Mouse (Mus musculus) gastrocnemius, postnatal 4 days (tissue): Measurements from ENCODE around the gene Astn1. TPM values are rescaled to one million over a fixed set of nuclear protein-coding genes. Genes with fewer than 3 reads are reported as not detected.

Experiments used
- DNase-seq, 2 experiments: peaks; one replicate each; pipeline ENCODE4 v3.0.0; 2021 to 2022; ENCODE audit warnings: low spot score in 2 of 2, mixed read lengths in 2 of 2
- long read RNA-seq, 2 experiments: library from polyadenylated mRNA; stranded (forward); transcript quantifications; one replicate each; pipeline ENCODE4 v2.0.0; 2021
- total RNA-seq, 2 experiments: library from RNA; stranded (reverse); gene quantifications; 2 replicates each; pipeline ENCODE4 v1.2.3; 2021

Gene Astn1
- under 1 TPM; 0.41 to 0.52 TPM for total RNA-seq
- long read RNA-seq, experiment 1 = 0 reads
- long read RNA-seq, experiment 2 = 0 reads

DNA sequence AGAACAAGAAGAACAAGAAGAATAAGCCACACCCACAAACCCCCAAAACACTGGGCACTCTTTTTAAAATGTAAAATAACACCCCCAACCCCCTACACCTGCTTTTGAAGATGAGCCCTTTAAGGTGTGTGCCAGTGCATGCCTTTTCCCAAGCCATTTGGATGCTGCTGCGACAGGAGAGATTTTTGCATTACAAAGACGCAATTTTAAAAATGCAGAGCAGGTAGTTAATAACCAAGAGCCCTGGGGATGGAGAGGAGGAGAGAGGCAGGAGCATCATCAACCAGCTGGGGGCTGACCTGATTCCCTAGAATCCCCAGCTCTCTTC is at the start of gene Astn1:
Gene Astn1, plus strand, starts transcription at position 310 of the 328 bp plus-strand sequence.
- DNase-seq = no peak

DNA sequence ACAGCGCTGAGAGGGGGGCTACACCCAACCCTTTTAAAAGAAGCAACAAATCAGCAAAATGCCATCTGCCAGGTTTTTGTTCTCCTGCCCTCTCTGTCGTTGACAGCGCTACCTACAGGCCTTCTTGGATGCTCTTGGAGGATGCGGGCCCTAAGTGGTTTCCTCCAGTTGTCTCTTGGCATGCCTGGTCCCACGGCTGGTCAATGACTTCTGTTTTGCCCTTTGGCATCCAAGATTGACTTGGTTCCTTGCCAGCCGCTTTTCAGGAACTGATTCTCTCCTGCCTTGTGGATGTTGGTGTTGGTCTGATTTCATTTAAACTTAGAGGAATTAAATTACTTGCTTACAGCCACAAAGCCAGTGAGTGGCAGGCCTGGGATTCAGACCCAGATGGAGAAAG is 38.7 kb upstream of the Astn1 start:
- DNase-seq = no peak

DNA sequence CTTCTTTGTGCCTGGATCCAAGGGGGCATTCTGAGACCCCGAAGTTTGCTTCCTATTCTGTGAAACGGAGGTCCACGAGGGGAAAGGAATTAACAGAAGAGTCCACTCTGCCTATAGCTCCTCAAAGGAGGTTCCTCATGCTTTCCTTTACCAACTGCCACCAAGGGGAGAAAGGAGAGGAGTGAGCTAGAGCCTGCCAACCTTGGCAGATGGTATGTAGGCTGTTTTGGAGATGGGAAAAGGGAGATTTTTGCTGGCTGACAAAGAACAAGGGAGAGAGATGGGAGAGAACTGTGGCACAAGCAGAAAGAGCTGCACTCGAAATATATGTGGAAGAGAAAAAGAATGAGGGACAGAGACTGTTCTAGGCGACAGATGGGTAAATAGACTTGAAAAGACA is 33.9 kb upstream of the Astn1 start:
- no peak for DNase-seq

DNA sequence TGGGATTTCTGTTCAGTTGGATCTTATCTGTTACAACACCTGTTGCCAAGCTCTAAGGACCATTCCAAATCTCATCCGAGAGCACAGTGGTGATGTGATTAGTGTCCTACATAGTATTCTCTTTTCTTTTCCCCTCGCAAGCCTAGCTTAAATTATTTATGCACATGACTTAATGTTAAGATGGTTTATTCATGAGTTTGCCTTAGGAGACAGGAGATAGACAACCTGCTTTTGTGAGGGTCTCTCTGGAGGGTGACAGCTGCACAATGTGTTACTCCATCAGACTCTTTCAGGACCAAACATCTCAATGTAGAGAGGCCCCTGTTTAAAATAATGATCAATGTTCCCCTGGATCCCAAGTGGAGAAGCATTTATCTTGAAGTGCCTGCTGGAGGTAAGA is 33.2 kb upstream of the Astn1 start:
- no peak for DNase-seq

DNA sequence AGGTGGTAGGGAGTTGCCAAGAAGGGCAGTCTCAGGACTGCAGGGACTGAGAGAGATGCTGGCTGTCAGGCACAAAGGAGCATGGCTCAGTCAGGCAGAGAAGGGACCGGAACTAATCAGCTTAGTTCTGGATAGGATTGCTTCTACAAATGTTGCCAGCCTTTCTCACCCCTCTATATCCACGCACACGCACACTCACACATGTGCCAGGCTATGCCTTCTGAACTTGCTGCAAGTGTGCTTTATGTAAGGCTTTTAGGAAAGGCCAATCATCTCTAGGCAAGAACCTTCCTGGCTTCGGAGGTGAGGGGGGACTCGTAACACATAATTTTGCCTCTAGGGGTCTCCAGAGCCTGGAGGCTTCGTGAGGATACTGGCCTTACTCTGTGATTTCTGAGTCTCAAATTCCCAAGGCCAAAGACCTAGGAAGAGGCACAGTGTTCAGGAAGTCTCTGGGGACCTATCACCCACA is 18.8 kb upstream of the Astn1 start:
- no peak for DNase-seq

DNA sequence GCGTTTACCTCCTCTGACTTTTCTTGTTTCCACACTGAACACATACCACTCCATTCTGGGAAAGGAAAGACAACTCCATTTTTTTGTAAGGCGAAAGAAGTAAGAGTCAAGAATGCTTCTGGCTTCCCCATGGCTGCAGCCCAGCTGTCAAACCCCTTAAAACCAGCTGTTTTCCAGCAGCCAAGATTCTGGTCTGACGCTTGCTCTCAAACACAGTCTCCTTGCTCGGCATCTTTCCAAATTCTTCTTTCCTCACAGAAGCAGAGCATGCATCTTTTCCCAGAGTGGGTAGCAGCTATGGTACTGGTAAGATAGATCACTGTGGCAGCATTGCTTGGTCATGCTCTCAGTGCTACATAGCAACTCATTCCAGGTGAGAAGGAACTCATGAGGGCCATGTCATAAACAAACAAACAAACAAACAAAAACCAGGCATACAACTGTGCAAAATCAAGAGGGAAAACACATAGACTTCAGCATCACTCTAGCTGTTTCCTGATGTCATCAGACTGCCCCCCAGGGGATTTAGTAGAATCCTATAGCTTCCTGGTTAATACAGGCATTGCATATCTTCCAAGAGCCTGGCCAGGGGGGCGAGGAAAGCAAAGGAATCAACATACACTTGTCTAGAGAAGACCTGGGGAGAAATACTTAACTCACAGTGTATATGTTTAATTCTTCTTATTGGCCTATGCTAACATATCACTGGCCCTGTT is 8.3 kb upstream of the Astn1 start:
- no peak for DNase-seq

DNA sequence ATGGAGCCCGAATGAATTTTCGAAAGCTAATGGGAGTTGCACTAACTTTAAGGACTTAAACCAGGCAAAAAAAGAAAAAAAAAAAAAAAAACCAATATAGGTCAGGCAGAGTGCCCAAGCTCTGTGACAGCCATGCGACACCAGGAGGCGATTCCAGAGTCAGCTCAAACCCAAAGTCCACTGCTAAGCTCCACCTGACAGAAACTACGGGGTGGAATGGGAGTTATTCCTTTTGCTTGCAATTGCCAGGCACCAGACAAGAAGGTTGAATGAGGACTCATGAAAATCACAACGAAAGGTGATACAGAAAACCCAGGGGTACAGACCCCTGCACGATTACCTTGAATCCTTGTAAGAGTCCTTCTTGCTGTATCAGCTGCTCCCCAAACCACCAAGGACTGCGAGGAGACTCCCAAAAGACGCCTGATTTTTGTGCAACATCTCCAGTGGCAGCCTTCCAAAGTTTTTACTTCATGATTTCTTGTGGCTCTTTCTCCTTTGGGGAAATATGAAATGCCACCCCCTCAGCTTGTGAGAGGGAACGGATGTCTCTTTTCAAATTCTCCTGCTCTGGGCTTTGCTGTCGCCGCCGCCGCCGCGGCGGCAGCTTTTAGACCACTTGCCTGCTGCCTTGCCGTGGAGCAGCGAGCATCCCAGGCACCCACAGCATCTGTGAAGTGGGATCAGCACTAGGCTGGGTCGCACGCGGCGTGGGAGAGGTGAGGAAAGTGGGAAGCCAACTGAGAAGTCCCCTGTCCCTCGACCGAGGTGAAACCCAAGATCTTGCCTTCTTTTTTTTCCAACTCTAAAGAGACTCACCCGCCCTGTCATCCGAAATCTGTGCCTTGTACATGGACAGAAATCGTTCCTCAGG is 6.7 kb upstream of the Astn1 start:
- DNase-seq = no peak

DNA sequence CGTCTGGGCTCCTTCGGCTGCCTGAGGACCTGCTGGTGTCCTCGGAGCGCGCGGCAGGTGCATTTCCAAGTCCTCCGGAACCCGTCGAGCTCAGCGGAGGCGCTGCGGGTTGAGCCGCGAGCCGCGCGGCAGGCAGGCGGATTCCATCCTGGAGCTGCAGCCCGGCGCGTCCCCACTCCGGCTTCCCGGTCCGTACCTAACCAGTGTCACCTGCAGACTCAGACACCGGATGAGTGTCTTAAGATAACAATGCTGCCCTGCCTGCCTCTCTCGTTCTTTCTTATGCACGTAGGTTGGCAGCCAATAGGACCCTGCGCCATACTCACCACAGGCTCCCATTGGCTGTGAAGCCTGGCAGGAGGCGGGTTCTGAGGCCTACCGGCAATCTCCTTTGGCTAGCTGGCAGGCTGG is 6.0 kb upstream of the Astn1 start, which contains the start of gene Brinp2:
Gene Brinp2, minus strand, starts transcription at position 276 of the 411 bp plus-strand sequence.
- DNase-seq = peak; percentile 21 to 54

DNA sequence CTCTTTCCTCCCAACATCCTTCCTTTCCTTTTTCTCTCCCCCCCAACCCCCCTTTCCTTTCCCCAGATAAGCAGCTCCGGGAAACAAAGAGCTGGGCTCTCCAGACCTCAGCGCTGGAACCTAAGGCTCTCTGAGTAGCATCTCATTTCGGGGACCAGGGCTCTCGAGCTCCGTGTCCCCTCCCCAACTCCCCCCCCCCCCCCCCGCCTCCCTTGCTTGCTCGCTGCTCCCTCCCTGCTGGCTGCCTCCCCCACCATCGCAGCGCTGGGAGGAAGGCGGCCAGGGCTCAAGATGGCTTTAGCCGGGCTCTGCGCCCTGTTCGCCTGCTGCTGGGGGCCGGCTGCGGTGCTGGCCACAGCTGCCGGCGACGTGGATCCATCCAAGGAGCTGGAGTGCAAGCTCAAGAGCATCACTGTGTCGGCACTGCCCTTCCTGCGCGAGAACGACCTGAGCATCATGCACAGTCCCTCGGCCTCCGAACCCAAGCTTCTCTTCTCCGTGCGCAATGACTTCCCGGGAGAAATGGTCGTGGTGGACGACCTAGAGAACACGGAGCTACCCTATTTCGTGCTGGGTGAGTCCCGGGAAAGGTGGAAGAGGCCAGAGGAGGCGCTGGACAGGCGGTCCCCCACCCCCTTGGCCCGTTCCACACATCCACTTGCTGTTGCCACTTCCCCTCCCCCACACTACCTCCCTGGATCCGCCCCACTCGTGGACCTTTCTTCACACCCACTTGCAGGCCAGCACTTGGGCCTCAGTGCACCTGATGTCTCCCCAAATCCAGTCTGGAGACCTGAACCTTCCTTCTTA is 424 bp downstream of the Astn1 start:
- DNase-seq = no peak

DNA sequence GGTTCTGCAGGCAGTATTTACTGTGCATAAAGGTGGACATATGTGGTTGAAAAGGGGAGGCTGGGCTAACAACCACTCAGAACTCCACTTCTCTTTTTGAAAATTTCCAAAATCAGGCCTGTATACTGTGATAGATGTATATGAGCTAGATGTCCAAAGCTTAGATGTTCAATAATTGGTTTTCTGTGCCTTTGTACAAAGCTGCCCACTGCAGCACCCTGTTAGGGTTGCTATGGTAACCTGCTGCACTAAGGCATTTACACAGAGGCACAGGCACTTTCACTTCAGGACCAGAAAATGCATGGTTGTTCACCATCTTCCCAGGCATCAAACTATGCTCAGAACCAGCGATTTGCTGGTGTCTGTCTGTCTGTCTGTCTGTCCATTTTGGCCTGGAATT is 2.4 kb downstream of the Astn1 start:
- no peak for DNase-seq

DNA sequence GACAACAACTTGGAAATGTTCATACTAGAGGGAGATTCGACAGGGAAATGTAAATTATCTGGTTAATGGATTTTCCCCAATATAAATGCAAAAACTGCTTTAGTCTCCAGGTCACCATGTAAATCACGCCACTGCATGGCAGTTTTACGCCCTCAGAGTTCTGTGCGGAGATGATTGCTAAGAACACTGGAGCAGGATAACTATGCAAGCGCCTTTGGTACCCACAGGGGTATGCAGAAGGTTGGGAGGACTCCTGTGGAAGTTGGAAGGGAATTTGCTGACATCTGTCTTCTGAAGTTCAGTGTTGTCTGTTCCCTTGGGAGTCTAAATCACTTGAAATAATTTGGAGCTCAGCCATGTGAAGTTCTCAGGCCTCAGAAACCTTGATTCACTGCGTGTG is 20.2 kb downstream of the Astn1 start:
- DNase-seq = no peak

DNA sequence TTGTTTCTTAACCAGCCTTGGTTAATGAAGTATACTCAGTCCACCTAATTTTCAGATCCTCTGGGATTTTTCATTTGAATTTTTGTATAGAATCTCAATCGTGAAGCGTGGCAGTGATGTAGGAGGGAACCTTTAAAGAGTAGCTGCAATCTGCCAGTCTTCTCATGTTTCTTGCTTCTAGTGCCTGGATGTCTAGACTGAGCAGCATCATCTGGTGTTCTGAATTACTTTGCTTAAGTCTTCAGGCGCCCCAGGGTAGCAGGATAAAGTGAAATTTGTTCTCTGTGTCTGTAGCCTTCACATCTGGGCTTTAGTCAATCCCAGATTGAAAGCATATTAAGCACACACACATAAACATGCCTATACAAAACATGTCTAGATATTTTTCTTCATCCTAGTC is 21.1 kb downstream of the Astn1 start:
- no peak for DNase-seq

DNA sequence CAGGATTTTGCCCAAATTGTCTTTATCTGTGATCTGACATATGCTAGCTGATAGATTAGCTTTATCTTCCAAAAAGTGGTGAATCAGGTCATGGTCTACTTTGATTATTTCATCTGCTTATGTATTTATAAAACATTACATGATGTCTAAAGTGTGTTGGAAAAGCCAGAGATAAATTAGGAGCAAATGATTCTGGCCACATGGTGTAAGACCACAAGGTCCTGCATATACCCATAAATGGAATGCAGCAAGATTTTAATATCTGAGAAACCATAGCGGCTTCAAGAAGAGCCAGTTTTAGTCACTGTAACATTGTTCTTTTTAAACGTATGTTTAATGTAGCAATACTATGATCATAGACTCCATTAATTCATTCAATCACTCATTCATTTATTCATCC is 23.2 kb downstream of the Astn1 start:
- no peak for DNase-seq

DNA sequence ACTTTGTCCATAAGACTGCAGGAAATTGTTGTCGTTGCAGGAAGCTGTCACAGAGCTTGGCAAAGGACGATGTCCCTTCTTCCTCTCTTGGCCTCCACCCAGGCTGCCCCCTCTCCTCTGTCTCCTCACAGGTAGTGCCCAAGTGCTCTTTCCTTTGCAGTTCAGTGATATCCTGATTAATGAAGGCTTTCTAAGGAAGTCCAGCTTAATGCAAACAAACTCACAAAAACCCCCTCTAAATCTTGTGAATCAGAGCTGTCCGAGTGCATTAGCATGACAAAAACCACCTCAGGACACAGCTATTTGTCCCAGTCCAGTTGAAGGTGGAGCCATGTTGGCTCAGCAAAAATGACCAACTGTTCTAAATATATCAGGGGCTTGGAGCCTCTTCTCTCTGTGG is 24.7 kb downstream of the Astn1 start:
- DNase-seq = no peak

DNA sequence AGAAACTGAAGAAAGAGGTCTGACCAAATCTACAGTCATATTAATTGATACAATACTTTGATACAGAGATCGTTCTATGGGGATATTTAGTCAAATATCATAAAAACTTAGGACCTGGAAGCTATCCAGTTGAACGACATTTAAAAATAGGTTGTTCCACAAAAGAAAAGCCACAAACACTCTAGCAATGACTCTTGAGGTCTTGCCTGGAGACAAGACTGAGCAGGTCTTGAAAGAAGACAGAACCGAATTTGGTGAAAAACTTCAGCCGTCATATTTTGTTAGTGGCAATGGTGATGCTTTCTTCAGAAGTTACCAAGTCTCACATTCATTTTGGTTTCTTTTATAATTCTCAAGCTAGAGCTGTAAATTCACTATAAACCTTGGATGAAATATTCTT is 26.9 kb downstream of the Astn1 start:
- DNase-seq = no peak

DNA sequence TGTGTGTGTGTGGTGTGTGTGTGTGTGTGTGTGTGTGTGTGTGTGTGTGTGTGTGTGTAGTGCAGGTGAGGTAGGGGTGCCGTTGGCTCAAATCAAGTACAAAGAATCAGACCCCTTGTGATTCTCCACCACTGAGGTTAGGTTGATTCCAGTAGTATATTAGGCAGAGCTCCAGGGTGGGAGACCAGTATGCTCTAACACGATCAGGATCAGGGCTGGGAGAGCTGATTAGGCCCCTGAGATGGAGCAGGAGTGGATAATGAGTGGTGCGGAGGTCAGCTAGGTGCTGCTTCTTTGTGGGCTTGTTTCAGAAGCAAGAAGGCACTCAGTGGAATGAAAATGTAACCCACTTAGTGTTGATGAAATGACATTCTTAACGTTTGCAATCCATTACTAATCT is 28.6 kb downstream of the Astn1 start:
- no peak for DNase-seq

DNA sequence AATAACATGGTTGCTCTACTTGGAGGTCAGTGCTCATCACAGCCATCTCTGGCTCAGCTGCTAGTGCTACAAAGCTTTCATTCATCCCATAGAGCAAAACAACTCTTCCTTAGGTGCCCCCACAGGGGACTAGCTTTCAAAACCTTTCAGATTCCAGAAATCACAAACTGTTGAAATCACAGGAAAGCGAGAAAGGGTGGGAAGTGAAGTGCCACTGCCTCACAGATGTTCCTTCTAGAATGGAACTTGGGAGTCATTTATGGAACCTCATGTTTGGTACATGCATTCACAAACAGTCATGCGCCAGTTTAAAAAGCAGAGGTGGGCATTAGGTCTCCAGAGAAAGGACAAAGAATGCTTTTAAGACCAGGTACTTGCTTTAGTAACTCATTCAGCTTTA is 35.0 kb downstream of the Astn1 start:
- DNase-seq = no peak

DNA sequence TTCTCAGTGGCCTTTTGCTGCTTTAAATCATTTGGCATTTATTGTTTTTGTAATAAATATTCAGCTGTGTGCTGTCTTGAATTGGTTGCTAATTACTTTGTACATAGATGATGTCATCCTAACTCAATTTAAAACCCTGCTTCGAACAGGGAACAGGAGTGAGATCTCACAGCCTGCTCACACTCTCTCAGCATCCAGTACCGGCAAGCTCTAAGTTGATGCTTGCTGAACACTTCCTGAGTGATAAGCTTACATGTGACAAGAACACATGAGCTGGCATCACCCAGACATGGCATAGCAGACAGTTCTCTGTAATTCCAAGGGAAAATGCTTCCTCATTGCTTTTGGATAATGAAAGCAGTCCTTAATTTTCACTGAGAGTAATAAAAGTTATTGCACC is 38.8 kb downstream of the Astn1 start:
- DNase-seq = no peak

DNA sequence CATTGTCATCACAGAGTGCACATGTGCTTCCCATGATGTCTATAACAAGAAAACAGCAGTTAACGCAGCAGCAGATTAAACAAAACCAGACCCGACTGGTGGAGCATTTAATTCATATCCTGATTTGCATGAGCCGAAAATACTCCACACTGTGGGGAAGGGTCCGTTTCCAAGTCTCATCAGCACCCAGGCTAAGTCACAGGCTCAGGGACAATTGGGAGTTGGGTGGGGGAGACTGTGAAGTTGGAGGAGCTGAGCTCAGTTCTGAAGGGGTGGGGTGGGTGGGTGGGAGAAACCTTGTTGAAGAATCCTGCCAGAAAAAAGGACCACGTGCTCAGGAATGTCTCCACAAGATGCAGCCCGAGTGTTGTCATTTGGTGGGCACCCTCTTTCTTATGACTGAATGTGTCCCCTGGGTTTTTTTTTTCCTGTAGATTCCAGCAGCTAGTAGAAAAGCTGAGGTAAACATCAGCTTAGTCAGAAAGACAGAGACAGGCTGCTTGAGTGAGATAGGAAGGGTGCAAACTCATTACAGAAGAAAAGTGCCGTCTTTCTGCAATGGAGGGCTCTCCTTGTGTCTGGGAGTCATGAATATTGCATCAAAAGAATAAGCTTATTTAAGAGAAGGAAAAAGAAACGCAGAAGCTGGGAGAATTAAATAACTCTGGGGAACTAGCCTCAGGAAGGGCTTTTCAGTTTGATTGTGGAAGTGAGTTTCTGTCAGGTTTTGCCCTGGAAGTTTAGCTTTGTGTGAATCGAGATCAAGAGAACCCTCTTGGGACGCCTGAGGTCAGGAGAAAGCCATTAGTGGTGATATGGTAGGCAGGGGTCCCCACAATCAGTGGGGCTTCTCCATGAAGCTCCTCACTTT is 44.1 kb downstream of the Astn1 start:
- DNase-seq = no peak

DNA sequence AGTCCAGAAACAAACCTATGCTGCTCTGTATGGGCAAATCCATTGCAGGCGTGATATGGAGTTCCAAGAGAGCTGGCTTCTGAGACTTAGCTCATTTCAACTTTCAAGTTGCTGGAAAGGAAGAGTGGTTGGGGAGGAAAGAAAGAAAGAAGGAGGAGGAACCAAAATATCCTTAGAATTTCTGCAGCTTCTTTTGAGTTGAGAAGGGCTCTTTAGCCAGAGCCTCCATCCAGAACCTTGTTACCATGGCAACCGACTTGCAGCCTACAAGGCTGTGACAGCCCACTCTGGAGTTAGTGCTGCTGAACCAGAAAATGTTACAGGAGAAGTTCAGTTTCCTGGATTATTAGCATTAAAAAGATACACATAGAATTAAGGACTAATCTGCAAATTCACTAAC is 46.1 kb downstream of the Astn1 start:
- DNase-seq = no peak

DNA sequence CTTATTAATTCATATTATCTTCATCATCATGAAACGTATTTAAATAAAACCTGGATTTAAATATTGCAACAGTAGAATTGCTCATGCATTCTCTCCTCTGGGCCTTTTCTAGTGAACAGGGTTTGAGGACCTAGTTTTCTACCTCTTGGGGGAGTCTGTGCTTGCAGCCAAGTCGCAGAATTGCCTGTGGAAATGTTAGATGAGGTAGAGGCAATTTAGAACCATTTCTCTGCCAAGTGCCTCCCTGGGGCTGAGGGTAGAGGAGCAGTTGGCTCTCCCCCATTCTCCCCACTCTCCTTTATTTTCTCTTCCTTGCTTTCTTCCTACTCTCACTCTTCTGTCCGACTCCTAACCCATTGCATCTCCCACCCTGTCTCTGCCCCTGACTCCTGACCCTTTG is 49.1 kb downstream of the Astn1 start:
- no peak for DNase-seq
